Mouse (Mus musculus): ENCODE measurements at regions not wholly inside any gene's neighbourhood (a gene's known extent, or its start where the extent isn't known, plus 50 kb on each side); places are given as distances from the start of the nearest gene placed in this dataset.

GRCm38 (mm10) chr5:15773839-15774238 is 59.8 kb upstream of the Speer4c start:
- intact Hi-C loops (cut with DNase I) = no loop called here

DNA sequence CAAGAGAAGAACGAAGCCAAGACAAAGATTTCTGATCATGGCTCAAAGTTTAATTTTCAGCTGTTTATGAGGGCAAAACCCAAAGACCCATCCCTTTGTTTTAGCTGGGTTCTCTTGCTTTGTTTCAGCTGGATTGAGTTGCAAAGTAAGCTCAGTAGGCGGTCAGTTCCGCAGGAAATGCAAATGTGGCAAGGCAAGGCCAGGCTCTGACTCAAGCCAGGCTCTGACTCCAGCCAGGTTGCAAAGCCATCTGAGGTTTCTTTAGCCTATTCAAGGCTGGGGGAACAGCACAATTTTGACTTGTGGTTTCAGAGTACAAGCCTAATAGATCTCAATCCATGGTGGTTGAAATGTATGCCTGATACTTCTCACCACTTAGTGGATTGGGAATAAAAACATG is 60.5 kb upstream of the Speer4c start:
- intact Hi-C loops (cut with DNase I) = no loop called here

DNA sequence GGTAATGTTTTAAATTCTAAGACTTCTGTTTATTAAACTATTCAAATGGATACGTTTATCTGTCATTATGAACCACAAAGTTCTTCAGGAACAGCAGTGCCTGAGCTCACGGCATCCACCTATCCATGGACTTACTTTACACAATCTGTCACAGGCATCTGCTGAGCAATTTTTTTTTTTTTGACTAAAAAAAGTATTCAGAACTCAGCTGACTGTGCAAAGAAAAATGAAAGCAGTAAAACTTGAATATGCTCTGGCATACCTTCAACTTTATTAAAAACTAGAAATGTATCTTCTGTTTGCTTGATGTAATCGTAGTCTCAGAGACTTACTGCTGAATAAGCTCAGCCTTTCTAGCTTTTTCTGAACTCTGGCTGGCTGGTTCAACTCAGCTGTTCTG is 62.0 kb upstream of the Speer4c start:
- intact Hi-C loops (cut with DNase I) = no loop called here

DNA sequence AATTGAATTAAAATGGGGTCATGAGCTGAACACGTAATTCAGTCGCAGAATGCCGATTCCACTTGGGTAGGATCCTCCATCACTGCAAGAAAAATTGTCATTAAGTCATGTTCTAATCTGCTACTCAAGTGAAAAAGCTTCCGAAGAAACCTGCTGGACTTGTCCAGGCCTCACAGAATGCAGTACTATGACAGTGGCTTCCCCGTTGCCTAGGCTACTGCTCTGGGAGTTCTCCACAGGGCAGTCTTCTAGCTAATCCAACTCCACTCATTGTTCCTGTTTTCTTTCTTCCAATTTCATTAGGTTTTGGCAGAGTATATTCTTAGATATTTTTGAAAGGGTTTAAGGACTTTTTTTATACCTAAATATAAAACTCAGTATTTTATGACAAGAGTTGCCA is 89.5 kb upstream of the Speer4c start:
- intact Hi-C loops (cut with DNase I) = no loop called here

- intact Hi-C loops (cut with DNase I) = no loop called here
Measured at GRCm38 (mm10) chr5:15816864-15817263, 102.8 kb upstream of the Speer4c start.

DNA sequence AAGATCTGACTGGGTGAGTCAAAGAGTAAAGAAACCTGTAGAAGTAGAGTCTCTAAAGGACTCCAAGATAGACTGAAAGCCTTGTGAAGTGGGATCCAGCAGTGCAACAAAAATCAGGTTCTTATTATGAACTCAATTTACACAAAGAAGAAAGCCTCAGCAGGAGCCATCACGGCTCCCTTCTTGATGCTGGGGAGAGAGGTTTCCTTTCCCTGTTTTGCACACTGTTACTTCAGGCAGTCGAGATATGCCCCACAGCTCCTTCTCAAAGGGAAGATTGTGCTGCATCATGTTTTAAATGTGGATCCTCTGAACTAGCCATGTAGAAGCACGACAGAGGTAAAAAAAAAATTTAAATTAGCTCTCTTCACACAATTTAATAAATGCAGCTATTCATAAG is 103.3 kb upstream of the Speer4c start:
- intact Hi-C loops (cut with DNase I) = no loop called here

DNA sequence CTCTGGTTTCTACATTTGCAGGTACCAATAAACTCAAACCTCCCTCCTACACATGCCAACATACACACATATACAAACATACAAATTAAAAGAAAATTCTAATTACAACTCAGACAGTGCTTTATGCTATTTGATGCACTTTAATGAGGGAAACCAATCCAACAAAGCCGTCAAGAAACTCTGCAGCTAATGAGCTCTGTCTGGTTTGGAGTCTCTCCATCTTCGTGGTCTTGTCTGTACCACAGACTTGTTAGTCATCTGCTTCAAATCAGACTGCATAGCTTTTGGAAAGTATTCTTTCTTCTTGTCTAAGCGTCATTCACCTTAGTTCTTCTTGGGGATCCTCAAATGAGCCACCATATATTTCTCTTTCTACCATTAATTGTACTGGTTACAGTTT is 108.9 kb upstream of the Speer4c start:
- intact Hi-C loops (cut with DNase I) = no loop called here

DNA sequence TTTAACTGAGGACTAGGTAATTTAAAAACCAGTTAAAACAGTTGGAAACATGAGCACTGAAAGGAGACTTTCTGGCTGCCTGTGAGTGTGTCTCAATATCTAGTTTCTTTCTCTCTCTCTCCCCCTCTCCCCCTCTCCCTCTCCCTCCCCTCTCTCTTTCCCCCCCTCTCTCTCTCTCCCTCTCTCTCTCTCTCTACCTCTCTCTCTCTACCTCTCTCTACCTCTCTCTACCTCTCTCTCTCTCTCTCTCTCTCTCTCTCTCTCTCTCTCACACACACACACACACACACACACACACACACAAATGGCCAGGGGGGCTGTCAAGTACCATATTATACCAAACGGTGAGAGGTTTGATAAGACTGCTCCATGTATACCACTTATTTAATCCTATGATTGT is 103.0 kb upstream of the Cacna2d1 start:
- intact Hi-C loops (cut with DNase I) = loop anchor here (10.0 kb wide), 1 partner anchor 1043 kb away; no protein-coding TSS in a partner anchor

DNA sequence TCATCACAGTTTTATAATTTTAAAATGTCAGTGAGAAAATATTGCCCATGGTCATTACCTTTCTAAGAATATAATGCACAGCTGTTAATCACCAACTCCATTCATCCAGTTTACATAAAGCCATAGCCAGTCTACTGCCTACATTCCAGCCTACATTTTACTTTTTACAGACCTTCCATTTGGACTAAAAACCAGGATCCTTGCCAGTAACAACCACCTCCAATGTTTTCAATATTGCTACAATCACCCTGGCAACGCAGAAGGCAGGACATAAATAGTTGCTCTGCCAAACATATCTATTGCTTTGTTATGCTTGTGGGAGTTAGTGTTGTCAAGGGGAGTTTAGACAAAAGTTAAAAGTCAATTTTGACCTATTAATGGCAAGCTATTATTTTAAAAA is 102.2 kb upstream of the Cacna2d1 start:
- intact Hi-C loops (cut with DNase I) = loop anchor here (10.0 kb wide), 1 partner anchor 1042 kb away; no protein-coding TSS in a partner anchor

DNA sequence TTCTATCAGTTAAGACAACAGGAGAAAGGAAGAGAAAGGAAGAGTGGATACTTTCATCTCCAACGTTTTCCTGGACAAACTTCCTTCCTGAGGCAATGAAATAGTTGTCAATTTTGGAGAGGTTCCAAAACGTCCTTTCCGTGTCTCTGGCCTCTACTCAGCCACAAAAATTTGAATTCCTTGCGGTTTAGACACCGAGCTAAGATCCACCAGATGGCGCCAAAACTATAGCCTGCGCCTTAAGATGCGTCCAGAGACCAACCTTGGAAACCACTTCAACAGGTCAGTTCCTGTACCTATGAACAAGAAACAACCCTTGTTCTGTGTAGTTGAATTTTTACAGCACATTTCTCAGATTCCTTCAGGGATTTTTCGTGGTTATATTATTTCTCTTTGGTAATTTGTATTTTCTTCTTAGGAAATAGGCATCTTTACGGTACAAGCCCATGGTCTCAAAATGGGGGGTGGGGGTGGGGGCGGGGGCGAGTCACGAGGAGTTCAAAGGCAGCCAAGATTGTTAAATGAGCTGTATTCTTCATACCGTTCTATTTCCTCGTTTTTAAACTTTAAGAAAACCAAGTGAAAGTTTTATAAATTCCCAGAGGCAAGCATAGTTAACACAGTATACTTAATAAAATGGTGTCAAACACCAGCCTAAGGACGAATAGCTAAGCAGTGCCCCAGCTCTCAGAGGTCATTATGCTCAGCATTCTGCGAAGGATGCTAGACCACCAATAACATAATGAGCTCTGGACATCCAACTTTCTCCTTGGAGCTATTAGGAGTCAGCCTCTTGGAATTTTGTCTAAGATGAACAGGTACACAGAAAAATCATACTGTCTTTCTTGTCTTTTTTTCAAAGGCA is 96.2 kb upstream of the Cacna2d1 start:
- intact Hi-C loops (cut with DNase I) = loop anchor here (5.0 to 10.0 kb wide), 3 partner anchors 94 to 1036 kb away; partner anchors contain the start of gene Cacna2d1

DNA sequence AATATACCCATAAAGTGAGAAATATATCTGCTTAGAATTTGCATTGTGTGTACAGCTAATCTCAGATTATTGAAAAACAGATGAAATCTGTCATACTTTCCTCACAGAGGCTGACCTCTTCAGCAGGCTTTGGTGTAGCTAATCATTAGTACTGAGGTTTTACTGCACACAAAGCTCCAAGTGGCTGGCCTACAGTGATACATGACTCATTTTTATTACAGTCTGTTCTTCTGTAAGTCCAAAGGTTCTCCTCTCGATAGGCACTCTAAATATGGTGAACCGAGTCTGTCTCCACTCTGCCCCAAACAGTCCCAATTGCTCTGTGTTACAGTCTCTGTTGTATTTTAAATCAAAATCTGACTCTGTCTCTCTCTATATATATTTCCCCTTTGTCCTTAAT is 87.7 kb upstream of the Cacna2d1 start:
- intact Hi-C loops (cut with DNase I) = loop anchor here (10.0 kb wide), 1 partner anchor 278 kb away; no protein-coding TSS in a partner anchor

GRCm38 (mm10) chr5:15849520-15849919 is 85.0 kb upstream of the Cacna2d1 start:
- intact Hi-C loops (cut with DNase I) = loop anchor here (10.0 kb wide), 1 partner anchor 275 kb away; no protein-coding TSS in a partner anchor

DNA sequence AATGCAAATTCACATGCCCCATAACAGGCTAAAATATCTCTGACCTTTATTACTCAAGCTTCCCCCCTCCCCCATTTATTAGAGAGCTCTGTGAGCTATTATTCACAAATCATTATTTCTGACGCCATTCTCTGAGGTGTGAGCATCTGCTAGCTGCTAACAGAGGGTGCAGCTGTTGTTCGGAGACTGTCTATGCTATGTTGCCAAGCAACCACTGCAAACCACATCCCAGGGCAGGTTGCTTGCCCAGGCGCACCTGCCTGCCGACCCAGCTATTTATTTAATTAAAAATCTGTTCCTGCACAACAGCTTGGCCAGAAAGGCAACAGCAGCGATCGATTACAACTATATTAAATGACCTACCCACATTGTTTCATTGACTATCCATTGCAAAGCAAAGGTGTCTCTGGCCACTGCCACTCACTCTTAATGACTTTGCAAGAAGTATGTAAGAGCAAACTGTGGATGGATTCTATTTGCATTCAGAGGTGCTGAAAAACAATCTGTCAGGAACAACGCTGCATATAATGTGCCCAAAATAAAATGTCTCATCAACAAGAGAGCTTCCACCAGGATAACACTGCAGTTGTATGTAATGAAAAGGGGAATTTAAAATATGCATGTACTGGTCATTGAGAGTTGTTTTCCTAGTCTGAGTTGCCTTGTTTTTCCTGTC is 84.2 kb upstream of the Cacna2d1 start:
- intact Hi-C loops (cut with DNase I) = no loop called here

GRCm38 (mm10) chr5:15854752-15855151 is 79.7 kb upstream of the Cacna2d1 start:
- intact Hi-C loops (cut with DNase I) = no loop called here

GRCm38 (mm10) chr5:15857034-15857433 is 77.5 kb upstream of the Cacna2d1 start:
- intact Hi-C loops (cut with DNase I) = no loop called here

DNA sequence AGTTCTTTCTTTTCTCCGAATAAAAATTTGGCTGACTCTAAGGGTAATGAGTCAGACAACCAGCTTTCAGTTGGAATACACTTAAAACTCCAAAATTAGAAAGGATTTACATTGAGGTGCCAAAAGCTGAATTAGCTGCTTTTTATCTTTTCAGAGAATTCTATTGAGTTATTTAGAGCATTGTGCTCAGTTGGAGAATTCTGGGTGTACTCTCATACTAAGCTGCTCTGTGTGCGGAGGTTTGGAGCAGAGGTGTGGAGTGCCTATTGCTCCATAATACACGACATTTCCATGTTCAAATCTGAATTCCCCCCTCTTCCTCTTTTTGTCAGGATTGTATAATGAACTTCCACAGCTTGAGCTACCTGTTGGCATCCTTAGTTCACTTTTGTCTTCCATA is 60.4 kb upstream of the Cacna2d1 start:
- intact Hi-C loops (cut with DNase I) = no loop called here

- intact Hi-C loops (cut with DNase I) = no loop called here
Measured at GRCm38 (mm10) chr5:15883004-15883403, 51.5 kb upstream of the Cacna2d1 start.
